Mouse (Mus musculus) layer of hippocampus, adult 8-10 months (tissue): Measurements from ENCODE around the gene Gbf1. TPM values are rescaled to one million over a fixed set of nuclear protein-coding genes. Genes with fewer than 3 reads are reported as not detected.
A peak's percentile ranks its signal among the peaks of the same experiment; 100 is the strongest.

Experiments
- DNase-seq, 2 experiments: peaks; one replicate each; pipeline ENCODE4 v3.0.0; 2022; ENCODE audit warnings: low spot score in 2 of 2
- total RNA-seq, 4 experiments: library from RNA; stranded (reverse); gene quantifications; 2 replicates each; pipeline ENCODE4 v1.2.4; 2022

Gbf1 gene
- total RNA-seq, 4 experiments from 2014 or later = 82.5 to 103 (median 87.7) TPM

- peak; percentile 95 to 97 for DNase-seq
Observed at GRCm38 (mm10) chr19:46328081-46329030, 176.0 kb downstream of the Gbf1 start, which contains the start of gene Fbxl15. TSS of gene Fbxl15 (plus strand) at chr19:46328184.

- DNase-seq = no peak
Observed at GRCm38 (mm10) chr19:46329031-46329641, 176.8 kb downstream of the Gbf1 start.

- peak; percentile 62 to 72 for DNase-seq
Observed at GRCm38 (mm10) chr19:46329951-46330350, 177.6 kb downstream of the Gbf1 start.

GRCm38 (mm10) chr19:46330696-46331095, 178.4 kb downstream of the Gbf1 start:
- DNase-seq = peak in 1 of 2 experiments; percentile 14

GRCm38 (mm10) chr19:46331326-46331725, 179.0 kb downstream of the Gbf1 start:
- DNase-seq = peak in 1 of 2 experiments; percentile 10

- DNase-seq = no peak
Observed at GRCm38 (mm10) chr19:46331936-46332335, 179.6 kb downstream of the Gbf1 start.

GRCm38 (mm10) chr19:46332721-46333339, 180.5 kb downstream of the Gbf1 start:
- peak in 1 of 2 experiments; percentile 12 for DNase-seq

GRCm38 (mm10) chr19:46333906-46334305, 181.6 kb downstream of the Gbf1 start:
- no peak for DNase-seq

Other genes with a start within 250 kb of the Gbf1 start
- gene Armh3, start 154.0 kb upstream of the Gbf1 start, total RNA-seq = 10 to 100 TPM; 18.4 to 24.1 (median 22.3) TPM
- 1 to 10 TPM; 6.1 to 8.8 (median 8.2) TPM for gene Hps6, start 149.0 kb upstream of the Gbf1 start, total RNA-seq
- 10 to 100 TPM; 26.4 to 34.8 (median 32.4) TPM for gene Pprc1, start 107.6 kb upstream of the Gbf1 start, total RNA-seq
- 100 to 1,000 TPM; 109 to 123 (median 120) TPM for gene Ldb1, start 107.3 kb upstream of the Gbf1 start, total RNA-seq
- gene Nolc1, start 76.6 kb upstream of the Gbf1 start, total RNA-seq = 10 to 100 TPM; 44.8 to 51.0 (median 47.7) TPM
- not detected for gene Elovl3, start 20.6 kb upstream of the Gbf1 start, total RNA-seq
- not detected for gene Pitx3, start 4.2 kb upstream of the Gbf1 start, total RNA-seq
- gene Nfkb2, start 151.8 kb downstream of the Gbf1 start, total RNA-seq = 1 to 10 TPM; 2.6 to 4.2 (median 3.3) TPM
- gene Psd, start 174.6 kb downstream of the Gbf1 start, total RNA-seq = 100 to 1,000 TPM; 602 to 631 (median 613) TPM
- gene Fbxl15, start 175.7 kb downstream of the Gbf1 start, total RNA-seq = 10 to 100 TPM; 22.9 to 29.3 (median 25.8) TPM
- gene Cuedc2, start 186.2 kb downstream of the Gbf1 start, total RNA-seq = 100 to 1,000 TPM; 158 to 175 (median 166) TPM
- gene Mfsd13a, start 188.6 kb downstream of the Gbf1 start, total RNA-seq = 10 to 100 TPM; 28.3 to 30.7 (median 30.3) TPM
- 1 to 10 TPM in 3 of 4 experiments, under 1 TPM in 1; 0.89 to 1.5 (median 1.3) TPM for gene 2310034G01Rik, start 197.8 kb downstream of the Gbf1 start, total RNA-seq
- 100 to 1,000 TPM; 175 to 202 (median 183) TPM for gene Actr1a, start 243.2 kb downstream of the Gbf1 start, total RNA-seq
- gene Sufu, start 244.4 kb downstream of the Gbf1 start, total RNA-seq = 10 to 100 TPM; 17.4 to 22.3 (median 19.4) TPM